Mouse (Mus musculus) CH12.LX (cell line): ENCODE measurements around the gene Comtd1. TPM values are rescaled to one million over a fixed set of nuclear protein-coding genes. Genes with fewer than 3 reads are reported as not detected.
A peak's percentile ranks its signal among the peaks of the same experiment; 100 is the strongest.

Source experiments
- DNase-seq: peaks from one replicate; pipeline ENCODE4 v3.0.0-alpha.2; 2013; ENCODE audit errors: extremely low read depth
- H3K27ac ChIP-seq: 2 replicates; pipeline ENCODE4 v1.5.1; 2012; ENCODE audit warnings: low read depth, mild to moderate bottlenecking, control low read depth, moderate library complexity; ENCODE audit not compliant: insufficient read depth
- H3K27me3 ChIP-seq: replicated peaks from 2 replicates; pipeline ENCODE3; 2012; ENCODE audit warnings: inconsistent platforms
- H3K36me3 ChIP-seq, 2 experiments: replicated peaks in 1 of 2; 2 replicates each; pipeline versions ENCODE3 to v1.6.1; 2012; ENCODE audit warnings: inconsistent platforms in 1 of 2, low read length in 1 of 2, mild to moderate bottlenecking in 1 of 2, mixed read lengths in 1 of 2, moderate library complexity in 1 of 2; ENCODE audit not compliant: control insufficient read depth in 1 of 2, insufficient read depth in 1 of 2
- H3K4me1 ChIP-seq, 2 experiments: 2 replicates each; pipeline ENCODE4 v1.6.1; 2012; ENCODE audit warnings: inconsistent platforms in 1 of 2, moderate library complexity in 1 of 2; ENCODE audit not compliant: insufficient read depth in 2 of 2, control insufficient read depth in 1 of 2
- H3K4me2 ChIP-seq: 2 replicates; pipeline ENCODE4 v1.6.1; 2012; ENCODE audit warnings: low read depth, mild to moderate bottlenecking, control low read depth; ENCODE audit not compliant: poor library complexity, insufficient read depth, severe bottlenecking
- H3K4me3 ChIP-seq, 3 experiments: fragments of 150-350 bp in 1 of 3; sonication (generic) in 1 of 3; replicated peaks in 1 of 3; 2 replicates each; pipeline versions ENCODE3 to v1.5.1; 2011 to 2012; ENCODE audit warnings: low read depth in 2 of 3, low read length in 2 of 3, mild to moderate bottlenecking in 2 of 3, moderate library complexity in 2 of 3, control low read depth in 1 of 3, improper control_type of control experiment in 1 of 3, inconsistent platforms in 1 of 3, mixed read lengths in 1 of 3; ENCODE audit not compliant: poor library complexity in 1 of 3
- H3K79me2 ChIP-seq: replicated peaks from 2 replicates; pipeline ENCODE4 v1.6.1; 2012; ENCODE audit warnings: mild to moderate bottlenecking, moderate library complexity; ENCODE audit not compliant: control insufficient read depth, poor library complexity, insufficient read depth, severe bottlenecking; ENCODE audit errors: extremely low read depth
- H3K9ac ChIP-seq: 2 replicates; pipeline ENCODE4 v1.6.1; 2012; ENCODE audit warnings: low read depth, mild to moderate bottlenecking, control low read depth, moderate library complexity; ENCODE audit not compliant: insufficient read depth
- H3K9me3 ChIP-seq: replicated peaks from 2 replicates; pipeline ENCODE3; 2012; ENCODE audit warnings: low read length, inconsistent platforms, mixed read lengths
- BHLHE40 ChIP-seq: IDR thresholded peaks from 2 replicates; pipeline ENCODE4 v1.6.1; 2011; ENCODE audit warnings: mild to moderate bottlenecking, low read depth, low read length, improper control_type of control experiment
- CHD1 ChIP-seq: IDR thresholded peaks from 2 replicates; pipeline ENCODE4 v1.6.1; 2012; ENCODE audit warnings: low read depth, low read length, improper control_type of control experiment, inconsistent platforms
- CHD2 ChIP-seq: IDR thresholded peaks from 2 replicates; pipeline ENCODE4 v1.6.1; 2011; ENCODE audit warnings: low read length, improper control_type of control experiment
- CTCF ChIP-seq, 2 experiments: IDR thresholded peaks in 1 of 2; conservative IDR thresholded peaks in 1 of 2; 2 replicates each; pipeline ENCODE4 v1.5.1; 2011 to 2012; ENCODE audit warnings: low read depth in 2 of 2, low read length in 2 of 2, improper control_type of control experiment in 1 of 2, inconsistent platforms in 1 of 2, mild to moderate bottlenecking in 1 of 2, moderate library complexity in 1 of 2
- ELF1 ChIP-seq: IDR thresholded peaks from 2 replicates; pipeline ENCODE4 v1.6.1; 2014; ENCODE audit warnings: low read depth, mild to moderate bottlenecking, inconsistent platforms, low read length, improper control_type of control experiment
- EP300 ChIP-seq: IDR thresholded peaks from 2 replicates; pipeline ENCODE4 v1.6.1; 2011; ENCODE audit warnings: low read length, improper control_type of control experiment
- ETS1 ChIP-seq: conservative IDR thresholded peaks from 2 replicates; pipeline ENCODE4 v1.6.1; 2012; ENCODE audit warnings: low read depth, mild to moderate bottlenecking, inconsistent platforms, low read length, improper control_type of control experiment, moderate library complexity
- GABPA ChIP-seq: IDR thresholded peaks from 2 replicates; pipeline ENCODE4 v1.6.1; 2012; ENCODE audit warnings: low read depth, low read length, improper control_type of control experiment, inconsistent platforms; ENCODE audit not compliant: insufficient replicate concordance
- HCFC1 ChIP-seq: IDR thresholded peaks from 2 replicates; pipeline ENCODE4 v1.6.1; 2012; ENCODE audit warnings: low read depth, mild to moderate bottlenecking, inconsistent platforms, low read length, improper control_type of control experiment
- IRF4 ChIP-seq: IDR thresholded peaks from 2 replicates; pipeline ENCODE4 v1.6.1; 2014; ENCODE audit warnings: low read depth, mild to moderate bottlenecking, inconsistent platforms, low read length, improper control_type of control experiment
- JUN ChIP-seq: IDR thresholded peaks from 2 replicates; pipeline ENCODE4 v1.6.1; 2011; ENCODE audit warnings: low read depth, mild to moderate bottlenecking, low read length, improper control_type of control experiment, moderate library complexity; ENCODE audit not compliant: insufficient read depth
- JUND ChIP-seq: conservative IDR thresholded peaks from 2 replicates; pipeline ENCODE4 v1.6.1; 2011; ENCODE audit warnings: low read depth, low read length, improper control_type of control experiment
- KAT2A ChIP-seq: IDR thresholded peaks from 2 replicates; pipeline ENCODE4 v1.6.1; 2012; ENCODE audit warnings: low read length, improper control_type of control experiment, inconsistent platforms; ENCODE audit not compliant: insufficient replicate concordance
- MAFK ChIP-seq: IDR thresholded peaks from 2 replicates; pipeline ENCODE4 v1.6.1; 2011; ENCODE audit warnings: low read length, improper control_type of control experiment; ENCODE audit not compliant: insufficient replicate concordance
- MAX ChIP-seq: IDR thresholded peaks from 2 replicates; pipeline ENCODE4 v1.6.1; 2011; ENCODE audit warnings: low read length, improper control_type of control experiment
- MAZ ChIP-seq: IDR thresholded peaks from 2 replicates; pipeline ENCODE4 v1.6.1; 2012; ENCODE audit warnings: low read depth, mild to moderate bottlenecking, inconsistent platforms, low read length, improper control_type of control experiment, moderate library complexity
- MEF2A ChIP-seq: IDR thresholded peaks from 2 replicates; pipeline ENCODE4 v1.6.1; 2014; ENCODE audit warnings: low read depth, mild to moderate bottlenecking, inconsistent platforms, low read length, improper control_type of control experiment, borderline replicate concordance
- MXI1 ChIP-seq: IDR thresholded peaks from 2 replicates; pipeline ENCODE4 v1.6.1; 2011; ENCODE audit warnings: mild to moderate bottlenecking, low read depth, low read length, improper control_type of control experiment
- MYC ChIP-seq: IDR thresholded peaks from 2 replicates; pipeline ENCODE4 v1.6.1; 2011; ENCODE audit warnings: low read depth, mild to moderate bottlenecking, improper control_type of control experiment, low read length
- NELFE ChIP-seq: IDR thresholded peaks from 2 replicates; pipeline ENCODE4 v1.6.1; 2011; ENCODE audit warnings: low read depth, low read length, improper control_type of control experiment
- NRF1 ChIP-seq: IDR thresholded peaks from 2 replicates; pipeline ENCODE4 v1.6.1; 2014; ENCODE audit warnings: low read depth, mild to moderate bottlenecking, inconsistent platforms, low read length, improper control_type of control experiment, moderate library complexity
- PAX5 ChIP-seq: IDR thresholded peaks from 2 replicates; pipeline ENCODE4 v1.6.1; 2012; ENCODE audit warnings: low read length, inconsistent platforms, mixed read lengths
- POLR2A ChIP-seq: IDR thresholded peaks from 2 replicates; pipeline ENCODE4 v1.6.1; 2011; ENCODE audit warnings: low read depth, mild to moderate bottlenecking, improper control_type of control experiment, low read length
- POLR2AphosphoS2 ChIP-seq: IDR thresholded peaks from 2 replicates; pipeline ENCODE4 v1.6.1; 2011; ENCODE audit warnings: low read depth, low read length, improper control_type of control experiment
- SIN3A ChIP-seq: IDR thresholded peaks from 2 replicates; pipeline ENCODE4 v1.6.1; 2012; ENCODE audit warnings: low read length, improper control_type of control experiment, inconsistent platforms
- SMC3 ChIP-seq: IDR thresholded peaks from 2 replicates; pipeline ENCODE4 v1.6.1; 2011; ENCODE audit warnings: low read depth, low read length, improper control_type of control experiment
- TBP ChIP-seq: conservative IDR thresholded peaks from 2 replicates; pipeline ENCODE4 v1.6.1; 2011; ENCODE audit warnings: low read depth, low read length, improper control_type of control experiment
- TCF12 ChIP-seq: IDR thresholded peaks from 2 replicates; pipeline ENCODE4 v1.6.1; 2014; ENCODE audit warnings: low read depth, mild to moderate bottlenecking, inconsistent platforms, low read length, improper control_type of control experiment
- UBTF ChIP-seq: IDR thresholded peaks from 2 replicates; pipeline ENCODE4 v1.6.1; 2012; ENCODE audit warnings: low read depth, mild to moderate bottlenecking, inconsistent platforms, low read length, improper control_type of control experiment, moderate library complexity
- USF1 ChIP-seq: IDR thresholded peaks from 2 replicates; pipeline ENCODE4 v1.6.1; 2014; ENCODE audit warnings: low read depth, mild to moderate bottlenecking, inconsistent platforms, low read length, improper control_type of control experiment
- USF2 ChIP-seq: conservative IDR thresholded peaks from 2 replicates; pipeline ENCODE4 v1.6.1; 2011; ENCODE audit warnings: low read depth, low read length, improper control_type of control experiment
- ZC3H11A ChIP-seq: IDR thresholded peaks from 2 replicates; pipeline ENCODE4 v1.6.1; 2012; ENCODE audit warnings: low read depth, mild to moderate bottlenecking, inconsistent platforms, low read length, improper control_type of control experiment
- ZKSCAN1 ChIP-seq: IDR thresholded peaks from 2 replicates; pipeline ENCODE4 v1.6.1; 2012; ENCODE audit warnings: low read depth, inconsistent platforms, low read length, improper control_type of control experiment, borderline replicate concordance
- ZMIZ1 ChIP-seq: IDR thresholded peaks from 2 replicates; pipeline ENCODE4 v1.6.1; 2012; ENCODE audit warnings: low read depth, mild to moderate bottlenecking, inconsistent platforms, low read length, improper control_type of control experiment
- ZNF384 ChIP-seq: IDR thresholded peaks from 2 replicates; pipeline ENCODE4 v1.6.1; 2012; ENCODE audit warnings: low read depth, low read length, improper control_type of control experiment, inconsistent platforms
- dilution Hi-C: fragments of 300-500 bp; cut with MboI; formaldehyde crosslinking; loops from 2 replicates; pipeline ENCODE4 v1.14.3; 2020; ENCODE audit warnings: low sequenced_read_pairs; ENCODE audit not compliant: extremely low pct_unique_long_range_greater_than_20kb, extremely low pct_ligation_motif_present
- in situ Hi-C: fragments of 300-500 bp; cut with MboI; formaldehyde crosslinking; loops from 3 replicates; pipeline ENCODE4 v1.14.3; 2019; ENCODE audit warnings: low sequenced_read_pairs, low pct_ligation_motif_present, low pct_unique_long_range_greater_than_20kb, mixed read lengths
- polyA plus RNA-seq: library from polyadenylated mRNA; unstranded; fragments of >175 nt; gene quantifications from 2 replicates; pipeline ENCODE4 v1.2.1, GENCODE M21; 2012; ENCODE audit warnings: low read depth; ENCODE audit not compliant: insufficient read length
- total RNA-seq, 2 experiments: library from RNA; depleted of rRNA; stranded (reverse); fragments of 300-350 nt in 1 of 2; fragments of >200 nt in 1 of 2; gene quantifications; 2 replicates each; pipeline ENCODE4 v1.2.3; 2012 to 2014

Comtd1 gene
- total and polyA plus RNA-seq, 3 experiments = 14.2 to 34.9 (median 29.0) TPM

DNA sequence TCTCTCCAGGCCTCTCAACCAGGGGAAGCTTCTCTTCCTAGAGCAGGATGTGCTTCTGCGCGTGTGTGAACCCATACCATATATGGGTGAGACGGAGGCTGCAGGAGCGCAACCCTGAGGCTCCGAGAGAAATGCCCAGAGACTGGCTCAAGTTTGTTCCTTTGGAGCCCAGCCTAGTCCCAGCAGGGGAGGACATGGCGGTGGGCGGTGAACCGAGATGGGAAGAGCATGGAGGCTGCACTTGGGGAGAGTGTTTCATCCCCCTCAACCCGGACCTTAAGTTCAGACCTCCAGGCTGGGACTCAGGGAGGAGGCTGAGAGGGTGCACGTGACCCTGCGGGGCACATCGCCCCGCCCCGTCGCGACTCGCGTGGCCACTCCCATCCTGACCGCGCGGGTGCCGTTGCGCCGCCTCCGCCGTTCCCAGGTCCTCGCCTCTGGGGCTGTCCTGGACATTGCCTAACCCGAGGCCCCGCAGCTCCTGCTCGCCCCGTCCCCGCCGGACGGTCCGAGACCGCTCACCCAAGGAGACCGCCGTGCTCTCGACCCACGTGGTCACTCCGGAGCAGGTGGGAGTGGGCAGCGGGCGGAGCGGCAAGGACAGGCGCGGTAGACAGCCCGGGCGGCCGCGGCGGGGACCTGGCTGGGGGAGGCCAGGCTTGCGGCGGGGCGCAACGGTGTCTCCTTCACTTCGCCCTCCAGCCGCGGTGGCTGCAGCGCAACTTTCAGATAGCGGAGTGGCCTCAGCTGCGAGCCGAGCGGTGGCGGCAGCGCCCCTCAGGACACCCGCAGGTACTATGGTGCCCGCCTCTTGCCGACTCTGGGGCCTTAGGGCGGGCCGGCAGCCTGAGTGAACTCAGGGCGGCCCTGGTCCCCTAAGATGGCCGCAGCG is 17.7 kb downstream of the Comtd1 start:
- H3K9ac ChIP-seq = peak overlapping the region; percentile 82
- H3K4me2 ChIP-seq = peak overlapping the region; percentile 65
- H3K27me3 ChIP-seq = no peaks in the 10 kb centered on the region
- TF ChIP-seq CTCF (conservative IDR thresholded peaks at IDR 0.05 in 1 of 2, IDR thresholded peaks at IDR 0.05 in 1 of 2; ENCODE audit: low read depth in 2 of 2, low read length in 2 of 2) = peak in 1 of 2 experiments; percentile 17; a peak in 1 of 4 replicates
- no peak; the same call in 1 of the 2 replicates for TF ChIP-seq GABPA
- peak; percentile 39; the same call in 1 of the 2 replicates for TF ChIP-seq MYC
- TF ChIP-seq MXI1 = peak; percentile 72; the same call in 1 of the 2 replicates
- TF ChIP-seq TCF12 = peak; percentile 83
- 0 out of 2 replicates have a peak, but pooled peaks have one; percentile 5 for TF ChIP-seq ELF1
- TF ChIP-seq MAZ = no peak
- TF ChIP-seq CHD1 = no peak
- no peak for TF ChIP-seq TBP
- TF ChIP-seq PAX5 = no peak
- peak; percentile 73 for TF ChIP-seq NRF1
- TF ChIP-seq CHD2 = 0 out of 2 replicates have a peak, but pooled peaks have one; percentile 6
- TF ChIP-seq POLR2AphosphoS2 = peak; percentile 77
- TF ChIP-seq ZNF384 = no peak
- peak; percentile 83 for TF ChIP-seq POLR2A
- TF ChIP-seq MAX = peak; percentile 100
- no peak for TF ChIP-seq ZKSCAN1
- no peak for TF ChIP-seq MAFK
- TF ChIP-seq ZMIZ1 = peak; percentile 88
- TF ChIP-seq IRF4 = 0 out of 2 replicates have a peak, but pooled peaks have one; percentile 8
- TF ChIP-seq EP300 = no peak
- TF ChIP-seq ETS1 = peak; percentile 20; the same call in 1 of the 2 replicates
- TF ChIP-seq MEF2A = peak; percentile 61; the same call in 1 of the 2 replicates
- no peak for TF ChIP-seq JUN
- TF ChIP-seq NELFE = peak; percentile 89
- TF ChIP-seq KAT2A = peak; percentile 65; the same call in 1 of the 2 replicates
- TF ChIP-seq JUND = no peak
- TF ChIP-seq SMC3 = no peak
- TF ChIP-seq USF2 = peak; percentile 90
- TF ChIP-seq HCFC1 = peak; percentile 83
- 0 out of 2 replicates have a peak, but pooled peaks have one; percentile 41 for TF ChIP-seq UBTF
- no peak for TF ChIP-seq ZC3H11A
- peak; percentile 82; the same call in 1 of the 2 replicates for TF ChIP-seq SIN3A
- TF ChIP-seq BHLHE40 = peak; percentile 95
- peak; percentile 94 for TF ChIP-seq USF1
- dilution Hi-C loops (no loop called here), in situ Hi-C loops (no loop called here)
- peak; percentile 90 for DNase-seq
- H3K27ac ChIP-seq = peak overlapping the region; percentile 70
- H3K4me1 ChIP-seq = peaks cover 0 to 32% of the 10 kb centered on the region in 2 experiments; a peak in 3 of 4 replicates
- H3K4me3 ChIP-seq = peak overlapping the region; percentile 90 to 98 (median 95)
- peaks cover 15 to 27% of the 10 kb centered on the region in 2 experiments for H3K36me3 ChIP-seq
- no peaks in the 10 kb centered on the region for H3K9me3 ChIP-seq
- peaks cover 42% of the 10 kb centered on the region for H3K79me2 ChIP-seq
